Mouse (Mus musculus) adipocyte (in vitro differentiated cells): ENCODE measurements at regions not wholly inside any gene's neighbourhood (a gene's known extent, or its start where the extent isn't known, plus 50 kb on each side); places are given as distances from the start of the nearest gene placed in this dataset.

ENCODE experiments used
- DNase-seq: peaks from one replicate; pipeline ENCODE4 v3.0.0-alpha.2; 2016; ENCODE audit warnings: low spot score

GRCm38 (mm10) chr3:83553858-83554257 is 212.3 kb upstream of the Sfrp2 start:
- no peak for DNase-seq

- no peak for DNase-seq
Measured at GRCm38 (mm10) chr3:83556788-83557515, 209.2 kb upstream of the Sfrp2 start.

- DNase-seq = no peak
Measured at GRCm38 (mm10) chr3:83562026-83562425, 204.1 kb upstream of the Sfrp2 start.

GRCm38 (mm10) chr3:83575526-83575925 is 190.6 kb upstream of the Sfrp2 start:
- no peak for DNase-seq

- DNase-seq = peak; percentile 12
Measured at GRCm38 (mm10) chr3:83576155-83576554, 190.0 kb upstream of the Sfrp2 start.

GRCm38 (mm10) chr3:83580766-83581165 is 185.4 kb upstream of the Sfrp2 start:
- DNase-seq = no peak

- no peak for DNase-seq
Measured at GRCm38 (mm10) chr3:83582256-83582655, 183.9 kb upstream of the Sfrp2 start.

GRCm38 (mm10) chr3:83583071-83583672 is 182.9 kb upstream of the Sfrp2 start:
- no peak for DNase-seq

GRCm38 (mm10) chr3:83586086-83586485 is 180.0 kb upstream of the Sfrp2 start:
- DNase-seq = no peak

- no peak for DNase-seq
Measured at GRCm38 (mm10) chr3:83586551-83586950, 179.6 kb upstream of the Sfrp2 start.

- DNase-seq = no peak
Measured at GRCm38 (mm10) chr3:83589127-83589526, 177.0 kb upstream of the Sfrp2 start.

- no peak for DNase-seq
Measured at GRCm38 (mm10) chr3:83591206-83591605, 174.9 kb upstream of the Sfrp2 start.

GRCm38 (mm10) chr3:83593321-83593720 is 172.8 kb upstream of the Sfrp2 start:
- no peak for DNase-seq

GRCm38 (mm10) chr3:83601506-83601905 is 164.6 kb upstream of the Sfrp2 start:
- no peak for DNase-seq

- no peak for DNase-seq
Measured at GRCm38 (mm10) chr3:83609095-83609770, 156.9 kb upstream of the Sfrp2 start.

- DNase-seq = no peak
Measured at GRCm38 (mm10) chr3:83620435-83620834, 145.7 kb upstream of the Sfrp2 start.

- no peak for DNase-seq
Measured at GRCm38 (mm10) chr3:83633032-83633431, 133.1 kb upstream of the Sfrp2 start.

- DNase-seq = no peak
Measured at GRCm38 (mm10) chr3:83640433-83640832, 125.7 kb upstream of the Sfrp2 start.

- DNase-seq = no peak
Measured at GRCm38 (mm10) chr3:83663716-83664115, 102.4 kb upstream of the Sfrp2 start.

- no peak for DNase-seq
Measured at GRCm38 (mm10) chr3:83676147-83676546, 90.0 kb upstream of the Sfrp2 start.

- no peak for DNase-seq
Measured at GRCm38 (mm10) chr3:83686611-83687010, 79.5 kb upstream of the Sfrp2 start.

GRCm38 (mm10) chr3:83687503-83687902 is 78.6 kb upstream of the Sfrp2 start:
- DNase-seq = no peak
